Mouse (Mus musculus): ENCODE results near the gene Smagp. TPM values are rescaled to one million over a fixed set of nuclear protein-coding genes. Genes with fewer than 3 reads are reported as not detected.

Smagp gene
- polyA plus RNA-seq, 1 experiment from 2014 or later, result 94.8 TPM

- Histone ChIP-seq H3K4me2 (replicated peaks; ENCODE audit: low read depth) (no peak overlapping the region), H3K36me3 (ENCODE audit: control insufficient read depth, insufficient read depth, low read length) (no peaks in the 10 kb centered on the region), H3K9ac (ENCODE audit: low read length) (no peak overlapping the region), H3K4me1 (replicated peaks; ENCODE audit: control insufficient read depth, insufficient read depth) (no peaks in the 10 kb centered on the region), H3K9me3 (ENCODE audit: control insufficient read depth, low read length) (no peaks in the 10 kb centered on the region), H3K27ac (replicated peaks) (no peak overlapping the region), H3K27me3 (ENCODE audit: control insufficient read depth, insufficient read depth, low read length) (no peaks in the 10 kb centered on the region), H3K4me3 (ENCODE audit: low read depth, low read length) (no peak overlapping the region)
- no peak for DNase-seq (ENCODE audit: low spot score)
- WGBS, result 60% methylated on average over 3 of the region's 3 CpGs
- no peak for ATAC-seq (ENCODE audit: low FRiP score, low TSS enrichment)
- no peak for TF ChIP-seq EP300 (optimal IDR thresholded peaks at IDR 0.05)
- no peak for TF ChIP-seq CTCF (IDR thresholded peaks at IDR 0.05; ENCODE audit: low read depth)
These were observed 38.7 kb upstream of the Smagp start for GRCm38 (mm10) chr15:100675486-100675885.

GRCm38 (mm10) chr15:100674566-100674965 lies 37.8 kb upstream of the Smagp start:
- Histone ChIP-seq H3K4me3 (ENCODE audit: low read depth, low read length) (no peak overlapping the region), H3K36me3 (ENCODE audit: control insufficient read depth, insufficient read depth, low read length) (no peaks in the 10 kb centered on the region), H3K4me2 (replicated peaks; ENCODE audit: low read depth) (no peak overlapping the region), H3K27ac (replicated peaks) (no peak overlapping the region), H3K9me3 (ENCODE audit: control insufficient read depth, low read length) (no peaks in the 10 kb centered on the region), H3K9ac (ENCODE audit: low read length) (no peak overlapping the region), H3K4me1 (replicated peaks; ENCODE audit: control insufficient read depth, insufficient read depth) (no peaks in the 10 kb centered on the region), H3K27me3 (ENCODE audit: control insufficient read depth, insufficient read depth, low read length) (no peaks in the 10 kb centered on the region)
- ATAC-seq (ENCODE audit: low FRiP score, low TSS enrichment), result no peak
- no peak for DNase-seq (ENCODE audit: low spot score)
- TF ChIP-seq CTCF (IDR thresholded peaks at IDR 0.05; ENCODE audit: low read depth) (no peak), EP300 (optimal IDR thresholded peaks at IDR 0.05) (no peak)
- 79% methylated on average over 10 of the region's 10 CpGs for WGBS

GRCm38 (mm10) chr15:100673585-100674391 lies 37.0 kb upstream of the Smagp start:
- Histone ChIP-seq H3K36me3 (ENCODE audit: control insufficient read depth, insufficient read depth, low read length) (no peaks in the 10 kb centered on the region), H3K27me3 (ENCODE audit: control insufficient read depth, insufficient read depth, low read length) (no peaks in the 10 kb centered on the region), H3K4me2 (replicated peaks; ENCODE audit: low read depth) (no peak overlapping the region), H3K9ac (ENCODE audit: low read length) (no peak overlapping the region), H3K4me1 (replicated peaks; ENCODE audit: control insufficient read depth, insufficient read depth) (no peaks in the 10 kb centered on the region), H3K4me3 (ENCODE audit: low read depth, low read length) (no peak overlapping the region), H3K27ac (replicated peaks) (no peak overlapping the region), H3K9me3 (ENCODE audit: control insufficient read depth, low read length) (no peaks in the 10 kb centered on the region)
- 50% methylated on average over 12 of the region's 12 CpGs for WGBS
- no peak for TF ChIP-seq EP300 (optimal IDR thresholded peaks at IDR 0.05)
- no peak for TF ChIP-seq CTCF (IDR thresholded peaks at IDR 0.05; ENCODE audit: low read depth)
- DNase-seq (ENCODE audit: low spot score) (peak; percentile 37), ATAC-seq (ENCODE audit: low FRiP score, low TSS enrichment) (no peak)

GRCm38 (mm10) chr15:100670833-100671232 lies 34.1 kb upstream of the Smagp start:
- 74% methylated on average over 5 of the region's 5 CpGs for WGBS
- Histone ChIP-seq H3K4me1 (replicated peaks; ENCODE audit: control insufficient read depth, insufficient read depth) (no peaks in the 10 kb centered on the region), H3K27me3 (ENCODE audit: control insufficient read depth, insufficient read depth, low read length) (no peaks in the 10 kb centered on the region), H3K4me3 (ENCODE audit: low read depth, low read length) (no peak overlapping the region), H3K4me2 (replicated peaks; ENCODE audit: low read depth) (no peak overlapping the region), H3K9me3 (ENCODE audit: control insufficient read depth, low read length) (no peaks in the 10 kb centered on the region), H3K9ac (ENCODE audit: low read length) (no peak overlapping the region), H3K27ac (replicated peaks) (no peak overlapping the region), H3K36me3 (ENCODE audit: control insufficient read depth, insufficient read depth, low read length) (no peaks in the 10 kb centered on the region)
- ATAC-seq (ENCODE audit: low FRiP score, low TSS enrichment) (no peak), DNase-seq (ENCODE audit: low spot score) (no peak)
- TF ChIP-seq CTCF (IDR thresholded peaks at IDR 0.05; ENCODE audit: low read depth) (no peak), EP300 (optimal IDR thresholded peaks at IDR 0.05) (no peak)

GRCm38 (mm10) chr15:100670004-100670403 lies 33.3 kb upstream of the Smagp start:
- Histone ChIP-seq H3K4me3 (ENCODE audit: low read depth, low read length) (no peak overlapping the region), H3K36me3 (ENCODE audit: control insufficient read depth, insufficient read depth, low read length) (no peaks in the 10 kb centered on the region), H3K27ac (replicated peaks) (no peak overlapping the region), H3K27me3 (ENCODE audit: control insufficient read depth, insufficient read depth, low read length) (no peaks in the 10 kb centered on the region), H3K4me2 (replicated peaks; ENCODE audit: low read depth) (no peak overlapping the region), H3K4me1 (replicated peaks; ENCODE audit: control insufficient read depth, insufficient read depth) (no peaks in the 10 kb centered on the region), H3K9ac (ENCODE audit: low read length) (no peak overlapping the region), H3K9me3 (ENCODE audit: control insufficient read depth, low read length) (no peaks in the 10 kb centered on the region)
- ATAC-seq (ENCODE audit: low FRiP score, low TSS enrichment) (no peak), DNase-seq (ENCODE audit: low spot score) (no peak)
- WGBS, result 78% methylated on average over 8 of the region's 8 CpGs
- TF ChIP-seq EP300 (optimal IDR thresholded peaks at IDR 0.05) (no peak), CTCF (IDR thresholded peaks at IDR 0.05; ENCODE audit: low read depth) (no peak)

GRCm38 (mm10) chr15:100669337-100669736 lies 32.6 kb upstream of the Smagp start, which contains the start of gene Bin2:
TSS of gene Bin2 (minus strand) at chr15:100669553.
- DNase-seq (ENCODE audit: low spot score), result no peak
- H3K27me3 ChIP-seq (ENCODE audit: control insufficient read depth, insufficient read depth, low read length), result no peaks in the 10 kb centered on the region
- H3K4me1 ChIP-seq (replicated peaks; ENCODE audit: control insufficient read depth, insufficient read depth), result no peaks in the 10 kb centered on the region
- H3K27ac ChIP-seq (replicated peaks), result no peak within 1 kb of the TSS
- H3K36me3 ChIP-seq (ENCODE audit: control insufficient read depth, insufficient read depth, low read length), result no peaks in the 10 kb centered on the region
- no peak within 1 kb of the TSS for H3K4me3 ChIP-seq (ENCODE audit: low read depth, low read length)
- no peak within 1 kb of the TSS for H3K9ac ChIP-seq (ENCODE audit: low read length)
- ATAC-seq (ENCODE audit: low FRiP score, low TSS enrichment), result no peak
- TF ChIP-seq EP300 (optimal IDR thresholded peaks at IDR 0.05) (no peak), CTCF (IDR thresholded peaks at IDR 0.05; ENCODE audit: low read depth) (no peak)
- WGBS, result 84% methylated on average over 18 of the region's 20 CpGs
- H3K9me3 ChIP-seq (ENCODE audit: control insufficient read depth, low read length), result no peaks in the 10 kb centered on the region
- no peak within 1 kb of the TSS for H3K4me2 ChIP-seq (replicated peaks; ENCODE audit: low read depth)

Data from stomach, postnatal 0 days (tissue).